Mouse (Mus musculus): Measurements from ENCODE around the gene Pstpip1. TPM values are rescaled to one million over a fixed set of nuclear protein-coding genes. Genes with fewer than 3 reads are reported as not detected.
A peak's percentile ranks its signal among the peaks of the same experiment; 100 is the strongest.

Pstpip1 gene
- total RNA-seq, 4 experiments from 2014 or later, result 0.97 to 2.0 (median 1.1) TPM

- no peak for DNase-seq (ENCODE audit: low spot score)
Observed at GRCm38 (mm10) chr9:56106274-56107072, 16.7 kb downstream of the Pstpip1 start.

GRCm38 (mm10) chr9:56107527-56107926 lies 17.8 kb downstream of the Pstpip1 start:
- no peak for DNase-seq (ENCODE audit: low spot score)

DNA sequence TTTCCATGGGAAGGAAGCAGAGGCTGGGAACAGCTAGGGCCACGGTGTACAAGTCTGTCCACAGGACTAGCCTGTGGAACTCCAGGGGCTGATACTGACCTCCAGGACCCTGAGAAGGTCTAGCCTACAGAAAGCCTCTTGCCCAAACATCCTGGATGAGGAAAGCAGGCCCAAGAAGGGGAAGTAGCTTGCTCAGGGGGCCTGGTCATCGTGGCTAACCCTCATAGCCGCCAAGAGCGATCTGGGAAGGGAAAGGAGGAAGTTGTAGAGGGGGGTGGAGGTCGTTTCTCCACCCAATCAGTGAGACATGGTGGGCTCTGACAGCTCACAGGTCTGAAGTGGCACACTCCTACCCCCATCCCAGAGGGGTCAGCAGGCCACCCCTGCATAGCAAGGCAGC lies 18.4 kb downstream of the Pstpip1 start:
- DNase-seq (ENCODE audit: low spot score), result no peak

- no peak for DNase-seq (ENCODE audit: low spot score)
Observed at GRCm38 (mm10) chr9:56118091-56118490, 28.3 kb downstream of the Pstpip1 start.

- DNase-seq (ENCODE audit: low spot score), result peak; percentile 43
Observed at GRCm38 (mm10) chr9:56118582-56118981, 28.8 kb downstream of the Pstpip1 start.

DNA sequence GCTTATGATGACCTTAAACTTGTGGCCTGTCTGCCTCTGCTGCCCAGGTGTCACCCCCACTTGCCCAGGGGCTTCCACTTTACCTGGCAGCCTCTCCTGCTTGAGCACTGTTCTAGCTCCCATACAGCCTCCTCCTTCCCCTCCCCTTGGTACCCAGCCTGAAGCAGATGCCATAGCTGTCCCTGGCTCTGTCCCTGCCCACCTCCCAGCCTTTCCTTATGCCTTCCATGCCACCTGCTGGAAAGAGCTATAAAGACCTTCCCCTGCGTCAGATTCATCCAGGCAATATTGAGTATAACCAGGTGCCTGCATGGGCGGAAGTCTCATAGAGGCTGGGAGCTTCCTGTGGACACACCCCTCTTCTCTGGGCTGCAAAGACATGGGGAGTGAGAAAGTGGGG lies 29.9 kb downstream of the Pstpip1 start:
- no peak for DNase-seq (ENCODE audit: low spot score)

DNA sequence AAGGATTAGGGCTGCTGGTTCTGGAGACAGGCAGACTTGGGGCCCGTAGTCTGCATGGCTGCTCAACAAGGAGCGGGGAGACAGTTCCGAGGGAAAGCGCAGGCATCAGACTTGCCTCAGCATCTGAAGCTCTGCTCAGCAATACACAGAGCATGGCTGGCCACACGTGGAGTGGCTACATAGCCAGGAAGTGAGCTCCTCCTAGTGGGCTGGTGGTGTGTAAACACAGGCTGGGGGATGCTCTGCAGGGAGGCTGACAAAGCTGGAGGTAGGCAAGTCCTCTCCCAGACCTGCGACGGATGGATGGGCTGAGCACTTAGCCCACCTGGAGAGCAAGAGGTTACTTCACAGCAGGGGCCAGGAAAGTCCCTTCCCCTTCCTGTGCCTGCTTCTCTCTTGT lies 31.3 kb downstream of the Pstpip1 start:
- DNase-seq (ENCODE audit: low spot score), result no peak

DNA sequence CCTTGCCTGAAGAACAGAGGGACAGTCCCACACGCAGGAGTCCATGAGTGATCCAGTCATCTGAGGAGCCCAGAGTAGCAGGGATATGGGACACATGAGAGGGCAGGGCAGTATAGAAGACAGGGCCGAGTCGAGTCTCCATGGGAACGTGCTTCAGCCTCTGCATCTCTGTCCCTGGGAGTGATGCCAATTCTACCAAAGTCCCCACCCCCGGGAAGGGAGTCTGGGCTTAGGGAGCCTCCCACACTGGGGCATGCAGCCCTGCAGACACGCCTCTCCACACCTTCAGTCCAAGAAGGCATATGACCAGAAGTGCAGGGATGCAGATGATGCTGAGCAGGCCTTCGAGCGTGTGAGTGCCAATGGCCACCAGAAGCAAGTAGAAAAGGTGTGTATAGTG lies 33.2 kb downstream of the Pstpip1 start:
- no peak for DNase-seq (ENCODE audit: low spot score)

DNA sequence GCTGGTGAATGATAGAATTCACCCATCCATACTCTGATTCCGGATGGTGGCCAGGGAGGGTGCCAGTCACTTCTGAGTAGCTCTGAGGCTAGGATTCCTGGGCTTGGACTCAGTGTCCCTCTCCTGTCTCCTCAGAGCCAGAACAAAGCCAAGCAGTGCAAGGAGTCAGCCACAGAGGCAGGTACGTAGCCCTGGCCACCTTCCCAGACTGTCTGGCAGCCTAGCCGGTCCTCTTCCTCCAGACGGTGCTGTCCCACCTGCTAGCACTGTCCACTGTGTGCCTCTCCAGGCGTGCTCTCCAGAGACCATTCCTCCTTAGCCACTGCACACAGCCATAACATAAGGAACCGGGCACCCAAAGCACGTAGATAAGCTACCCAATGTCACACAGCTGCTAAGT lies 33.9 kb downstream of the Pstpip1 start:
- no peak for DNase-seq (ENCODE audit: low spot score)

DNA sequence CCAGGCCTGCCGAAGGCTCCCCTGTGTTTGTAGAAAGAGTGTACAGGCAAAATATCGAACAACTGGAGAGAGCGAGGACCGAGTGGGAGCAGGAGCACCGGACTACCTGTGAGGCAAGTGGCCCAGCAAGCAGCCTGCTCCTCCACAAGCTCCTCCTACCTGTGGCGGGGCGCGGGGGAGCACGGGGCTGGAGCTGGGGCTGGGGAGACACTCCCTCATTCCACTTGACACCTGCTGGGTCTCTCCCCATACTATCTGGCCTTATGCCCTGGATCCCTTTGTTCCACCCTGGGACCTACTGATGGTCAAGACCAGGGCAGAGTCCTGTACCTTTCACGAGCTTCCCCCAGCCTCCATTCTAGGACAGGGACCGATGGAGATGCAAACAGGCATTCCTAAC lies 34.8 kb downstream of the Pstpip1 start:
- no peak for DNase-seq (ENCODE audit: low spot score)

- DNase-seq (ENCODE audit: low spot score), result no peak
Observed at GRCm38 (mm10) chr9:56126453-56127173, 36.9 kb downstream of the Pstpip1 start.

DNA sequence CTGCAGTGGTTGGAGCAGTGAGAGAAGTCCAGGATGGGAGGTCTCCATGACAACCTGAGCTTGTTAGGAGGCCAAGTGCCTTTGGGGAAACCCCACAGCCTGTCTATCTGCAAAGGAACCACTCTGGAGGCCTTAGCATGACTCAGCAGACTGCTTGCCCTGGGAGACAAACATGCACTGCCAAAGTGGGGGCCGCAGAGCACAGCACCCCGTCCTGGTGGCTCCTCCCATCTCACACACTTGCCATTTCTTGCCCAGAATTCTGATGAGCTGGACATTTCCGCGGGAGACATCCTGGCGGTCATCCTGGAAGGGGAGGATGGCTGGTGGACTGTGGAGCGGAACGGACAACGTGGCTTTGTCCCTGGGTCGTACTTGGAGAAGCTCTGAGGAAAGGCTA lies 38.6 kb downstream of the Pstpip1 start:
- DNase-seq (ENCODE audit: low spot score), result no peak

- DNase-seq (ENCODE audit: low spot score), result no peak
Observed at GRCm38 (mm10) chr9:56129951-56130350, 40.2 kb downstream of the Pstpip1 start.

- DNase-seq (ENCODE audit: low spot score), result no peak
Observed at GRCm38 (mm10) chr9:56130536-56130935, 40.8 kb downstream of the Pstpip1 start.

DNA sequence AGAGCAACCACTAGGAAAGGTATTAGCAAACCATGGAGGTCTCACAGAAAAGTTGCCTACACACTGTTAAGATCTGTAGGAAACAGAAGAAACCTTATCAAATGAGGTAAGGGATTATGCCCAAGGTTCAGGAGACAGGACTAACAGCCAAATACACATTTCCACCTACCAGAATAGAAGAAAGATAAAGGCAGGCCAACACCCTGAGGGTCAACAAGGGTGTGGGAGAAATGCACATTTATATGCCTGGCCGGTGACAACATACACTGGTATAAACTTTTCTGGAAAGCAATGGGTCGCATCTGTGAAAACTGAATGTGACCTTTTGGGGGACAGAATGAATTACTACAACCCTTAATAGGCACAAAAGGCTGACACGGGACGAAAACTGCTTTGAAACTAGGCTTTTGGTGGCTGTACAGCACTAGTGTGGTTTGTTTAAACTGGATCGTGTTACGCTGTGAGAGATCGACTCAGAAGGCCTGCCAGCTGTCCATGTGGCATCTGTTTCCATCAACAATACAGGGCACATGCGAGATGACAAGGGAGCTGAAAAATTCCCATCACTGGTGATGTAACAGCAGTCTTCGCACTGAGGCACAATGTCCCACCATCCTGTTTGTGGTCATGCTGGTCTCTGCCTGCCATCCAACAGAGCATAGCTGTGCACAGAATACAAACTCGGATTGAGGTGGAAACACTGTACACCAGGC lies 42.2 kb downstream of the Pstpip1 start:
- no peak for DNase-seq (ENCODE audit: low spot score)

GRCm38 (mm10) chr9:56133970-56134369 lies 44.2 kb downstream of the Pstpip1 start:
- DNase-seq (ENCODE audit: low spot score), result no peak

DNA sequence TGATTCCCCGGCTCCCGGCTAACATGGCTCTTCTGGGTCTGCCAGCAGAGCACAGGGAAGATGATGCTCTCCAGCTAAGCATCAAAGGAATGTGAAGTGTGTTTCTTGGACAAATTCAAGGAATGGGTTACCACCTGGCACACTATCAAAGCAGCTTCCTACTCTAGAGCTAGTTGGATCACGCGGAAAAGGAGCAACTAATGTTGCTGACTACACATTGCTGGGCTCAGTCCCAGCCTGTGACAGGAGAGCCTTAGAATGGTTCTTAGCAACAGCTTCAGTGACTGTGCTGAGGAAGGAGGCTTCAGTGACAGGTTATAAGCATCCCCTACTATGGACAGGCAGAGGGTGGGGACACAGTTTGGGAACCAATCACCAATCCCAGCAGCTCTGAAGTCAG lies 44.9 kb downstream of the Pstpip1 start:
- DNase-seq (ENCODE audit: low spot score), result no peak

GRCm38 (mm10) chr9:56135590-56136197 lies 45.9 kb downstream of the Pstpip1 start:
- DNase-seq (ENCODE audit: low spot score), result no peak

DNA sequence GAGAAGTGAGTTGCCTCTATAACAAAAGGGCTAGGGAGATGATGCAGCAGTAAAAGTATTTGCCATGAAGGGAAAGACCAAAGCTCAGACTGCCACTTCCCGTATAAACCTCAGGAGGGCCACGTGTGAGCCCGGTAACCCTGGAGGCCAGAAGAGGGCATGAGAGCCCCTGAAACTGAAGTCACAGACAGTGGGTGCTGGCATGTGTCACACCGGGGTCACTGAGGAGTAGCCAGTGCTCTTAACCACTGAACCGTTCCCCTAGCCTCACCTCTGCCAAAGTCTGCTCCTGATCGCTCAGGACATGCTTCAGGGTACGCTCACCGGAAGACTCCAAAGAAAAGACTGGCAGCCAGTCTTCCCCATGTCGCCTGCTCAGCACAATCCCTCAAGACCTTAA lies 52.0 kb downstream of the Pstpip1 start:
- DNase-seq (ENCODE audit: low spot score), result no peak

DNA sequence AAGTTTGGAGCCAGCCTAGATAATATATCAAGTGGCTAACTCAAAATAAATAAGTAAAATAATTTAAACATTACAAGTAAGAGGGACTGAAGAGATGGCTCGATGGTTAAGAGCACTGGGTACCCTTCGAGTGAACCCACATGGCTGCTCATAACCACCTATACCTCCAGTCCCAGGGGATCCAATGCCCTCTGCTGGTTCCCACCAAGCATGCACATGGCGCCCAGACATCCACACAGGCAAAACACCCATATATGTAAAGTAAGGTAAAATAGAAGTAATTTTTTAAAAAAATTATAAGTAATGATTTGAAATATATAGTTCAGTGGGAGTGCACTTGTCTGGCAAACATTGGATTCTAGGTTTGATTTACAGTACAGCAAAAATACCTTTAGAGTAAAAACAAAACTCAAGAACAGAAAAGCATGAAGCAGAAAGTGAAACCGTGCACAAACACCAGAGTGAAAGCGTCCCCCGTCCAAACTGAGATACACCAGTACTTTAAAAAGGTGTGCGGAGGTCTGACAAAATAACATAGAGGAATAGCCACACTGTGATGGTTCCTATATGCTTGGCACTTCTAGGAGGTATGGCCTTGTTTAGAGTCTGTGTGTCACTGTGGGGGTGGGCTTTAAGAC lies 54.7 kb downstream of the Pstpip1 start:
- DNase-seq (ENCODE audit: low spot score), result no peak

- DNase-seq (ENCODE audit: low spot score), result no peak
Observed at GRCm38 (mm10) chr9:56146326-56146923, 56.7 kb downstream of the Pstpip1 start.
